Mouse (Mus musculus) adrenal gland, postnatal 4 days (tissue): Measurements from ENCODE around the gene Gpr137c. TPM values are rescaled to one million over a fixed set of nuclear protein-coding genes. Genes with fewer than 3 reads are reported as not detected.

Experiments
- DNase-seq, 2 experiments: peaks; one replicate each; pipeline ENCODE4 v3.0.0; 2021 to 2022; ENCODE audit warnings: low spot score in 2 of 2, mixed read lengths in 2 of 2
- long read RNA-seq, 2 experiments: library from polyadenylated mRNA; stranded (forward); transcript quantifications; one replicate each; pipeline ENCODE4 v2.0.0; 2021
- total RNA-seq, 2 experiments: library from RNA; stranded (reverse); gene quantifications; 2 replicates each; pipeline ENCODE4 v1.2.3; 2021

The Gpr137c gene
- 1 to 10 TPM; 2.9 to 3.2 TPM for total RNA-seq
- long read RNA-seq, experiment 1, partial matches to known transcripts = 0 of 1 reads
- long read RNA-seq, experiment 1, other reads (novel, unspliced or antisense) = 0 of 1 reads
- long read RNA-seq, experiment 2, full-length matches to known transcripts = 1 of 1 reads
- long read RNA-seq, experiment 2, partial matches to known transcripts = 0 of 1 reads
- long read RNA-seq, experiment 2, other reads (novel, unspliced or antisense) = 0 of 1 reads

GRCm38 (mm10) chr14:45219281-45220089 is at the start of gene Gpr137c:
Gpr137c (plus strand) TSS chr14:45219717.
- peak; percentile 83 to 96 for DNase-seq

DNA sequence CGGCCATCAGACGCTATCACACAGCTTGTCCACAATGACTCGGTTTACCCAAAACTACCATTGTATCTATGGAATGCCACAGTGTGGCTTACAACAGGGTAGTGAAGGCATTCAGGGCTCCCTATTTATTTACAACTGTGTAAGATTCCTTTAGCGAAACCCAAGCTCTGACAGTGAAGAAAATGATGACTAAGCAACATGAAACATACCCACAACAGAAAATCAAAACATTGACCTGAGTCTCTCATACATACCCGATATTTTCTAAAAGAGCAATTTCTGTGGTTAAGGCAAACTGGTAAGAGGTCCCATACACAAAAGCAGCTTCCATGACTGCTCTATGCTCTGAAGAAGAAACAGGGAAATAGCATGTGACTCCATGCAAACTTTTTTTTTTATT is 47.3 kb upstream of the Gpr137c start:
- no peak for DNase-seq

- no peak for DNase-seq
Measured at GRCm38 (mm10) chr14:45175012-45175740, 44.3 kb upstream of the Gpr137c start.

GRCm38 (mm10) chr14:45179186-45179585 is 40.3 kb upstream of the Gpr137c start:
- DNase-seq = no peak

DNA sequence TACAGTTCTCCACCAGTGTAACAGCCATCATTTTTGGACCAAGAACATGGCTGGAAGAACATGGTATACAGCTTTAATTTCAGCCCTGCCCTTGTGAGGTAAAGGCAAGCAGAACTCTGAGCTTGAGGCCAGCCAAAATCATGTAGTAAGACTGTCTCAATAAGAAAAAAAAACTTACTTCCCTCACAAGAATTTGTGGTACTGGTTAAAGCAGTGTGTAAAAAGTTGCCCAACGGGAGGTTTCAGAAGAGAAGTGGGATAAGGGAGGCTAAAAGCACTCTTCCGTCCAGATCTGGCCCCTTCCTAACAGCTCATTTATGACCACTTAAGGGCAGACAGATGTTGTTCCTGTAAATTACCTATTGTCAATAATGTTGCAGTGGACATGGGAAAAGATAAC is 39.9 kb upstream of the Gpr137c start:
- no peak for DNase-seq

GRCm38 (mm10) chr14:45181611-45182010 is 37.9 kb upstream of the Gpr137c start:
- no peak for DNase-seq

DNA sequence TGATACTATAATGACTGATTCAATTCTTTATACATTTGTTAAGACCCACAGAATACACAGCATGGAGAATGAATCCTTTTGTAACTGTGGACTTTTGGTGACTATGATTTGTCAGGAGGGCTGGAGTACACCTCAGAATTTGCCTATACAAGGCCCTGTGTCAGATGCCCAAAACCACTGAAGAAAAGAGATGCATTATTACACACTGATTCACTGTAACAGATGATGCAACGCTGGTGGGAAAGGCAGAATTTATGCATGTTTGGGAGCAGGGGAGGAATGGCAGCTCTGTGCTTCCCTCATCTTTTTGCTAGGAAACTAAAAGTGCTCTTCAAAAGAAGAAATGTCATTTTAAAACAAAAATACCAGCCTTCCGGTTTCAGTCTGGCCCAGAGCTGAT is 28.5 kb upstream of the Gpr137c start:
- DNase-seq = no peak

DNA sequence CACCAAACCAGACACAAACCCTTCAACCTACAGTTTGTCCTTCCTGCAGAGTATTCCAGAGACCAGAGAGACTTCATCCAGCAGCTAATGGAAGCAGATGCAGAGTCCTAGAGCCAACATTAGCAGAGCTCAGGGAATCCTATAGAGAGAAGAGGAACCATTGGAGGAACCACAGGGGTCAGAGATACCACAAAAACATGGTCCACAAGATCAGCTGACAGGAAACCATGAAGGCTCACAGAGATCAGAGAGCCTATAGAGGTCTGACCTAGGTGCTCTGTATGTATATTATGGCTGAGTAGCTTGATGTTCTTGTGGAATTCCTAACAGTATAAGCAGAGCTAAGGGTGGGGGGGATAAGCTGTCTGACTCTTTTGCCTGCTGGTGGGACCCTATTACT is 18.9 kb upstream of the Gpr137c start:
- no peak for DNase-seq

DNA sequence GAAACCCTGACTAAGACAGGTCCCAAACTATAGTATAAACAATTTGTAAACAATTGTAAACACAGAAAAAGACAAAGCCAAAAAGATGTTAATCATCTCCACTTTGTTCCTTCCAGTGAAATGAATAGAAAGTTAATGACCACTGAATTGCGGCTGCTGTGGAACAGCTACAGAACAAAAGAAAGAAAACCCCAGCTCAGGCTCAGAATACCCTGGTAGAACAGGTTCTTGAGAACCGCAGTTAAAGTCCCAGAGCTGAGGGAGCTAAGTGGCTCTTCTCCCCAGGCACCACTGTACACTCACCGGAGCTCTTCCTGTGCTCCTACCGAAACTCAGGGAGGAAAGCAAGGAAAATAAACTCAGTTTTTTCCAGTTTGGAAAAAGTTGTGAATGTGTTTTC is 8.8 kb upstream of the Gpr137c start:
- no peak for DNase-seq

DNA sequence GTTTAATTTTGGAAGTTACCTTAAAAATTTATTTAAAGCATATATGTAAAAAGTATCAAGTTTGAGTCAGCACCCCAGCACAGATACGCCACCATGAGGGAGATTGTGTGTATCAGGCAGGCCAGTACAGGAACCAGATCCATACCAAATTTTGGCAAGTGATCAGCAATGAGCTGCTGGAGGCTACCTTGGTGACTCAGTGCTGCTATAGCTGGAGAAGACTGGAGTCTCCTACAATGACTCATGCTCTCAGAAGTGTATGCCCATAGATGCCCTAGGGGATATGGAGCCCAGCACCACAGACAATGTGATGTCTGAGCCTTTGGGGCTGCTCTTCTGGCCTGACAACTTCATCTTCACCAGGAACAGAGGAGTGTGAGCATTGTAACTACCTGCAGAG is 8.1 kb upstream of the Gpr137c start:
- no peak for DNase-seq

GRCm38 (mm10) chr14:45216711-45217340 is 2.7 kb upstream of the Gpr137c start:
- no peak for DNase-seq

DNA sequence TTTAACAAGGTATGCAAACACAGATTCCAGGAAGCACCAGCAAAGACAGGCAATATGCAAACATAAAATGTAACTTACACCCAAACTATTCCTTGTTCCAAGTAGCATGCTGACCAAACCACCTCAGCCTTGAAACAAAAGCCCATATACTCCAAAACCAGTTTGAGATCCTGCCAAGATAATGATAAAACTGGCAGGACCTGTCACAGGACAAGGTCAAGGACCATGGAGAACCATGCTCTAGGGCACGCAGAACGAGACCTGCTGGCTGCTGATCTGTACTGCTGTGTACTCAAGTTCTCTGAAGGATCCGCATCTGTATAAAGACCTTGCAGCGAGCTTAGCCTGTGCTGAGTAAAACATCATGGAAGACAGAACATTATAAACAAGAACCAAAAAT is 1.8 kb upstream of the Gpr137c start:
- no peak for DNase-seq

DNA sequence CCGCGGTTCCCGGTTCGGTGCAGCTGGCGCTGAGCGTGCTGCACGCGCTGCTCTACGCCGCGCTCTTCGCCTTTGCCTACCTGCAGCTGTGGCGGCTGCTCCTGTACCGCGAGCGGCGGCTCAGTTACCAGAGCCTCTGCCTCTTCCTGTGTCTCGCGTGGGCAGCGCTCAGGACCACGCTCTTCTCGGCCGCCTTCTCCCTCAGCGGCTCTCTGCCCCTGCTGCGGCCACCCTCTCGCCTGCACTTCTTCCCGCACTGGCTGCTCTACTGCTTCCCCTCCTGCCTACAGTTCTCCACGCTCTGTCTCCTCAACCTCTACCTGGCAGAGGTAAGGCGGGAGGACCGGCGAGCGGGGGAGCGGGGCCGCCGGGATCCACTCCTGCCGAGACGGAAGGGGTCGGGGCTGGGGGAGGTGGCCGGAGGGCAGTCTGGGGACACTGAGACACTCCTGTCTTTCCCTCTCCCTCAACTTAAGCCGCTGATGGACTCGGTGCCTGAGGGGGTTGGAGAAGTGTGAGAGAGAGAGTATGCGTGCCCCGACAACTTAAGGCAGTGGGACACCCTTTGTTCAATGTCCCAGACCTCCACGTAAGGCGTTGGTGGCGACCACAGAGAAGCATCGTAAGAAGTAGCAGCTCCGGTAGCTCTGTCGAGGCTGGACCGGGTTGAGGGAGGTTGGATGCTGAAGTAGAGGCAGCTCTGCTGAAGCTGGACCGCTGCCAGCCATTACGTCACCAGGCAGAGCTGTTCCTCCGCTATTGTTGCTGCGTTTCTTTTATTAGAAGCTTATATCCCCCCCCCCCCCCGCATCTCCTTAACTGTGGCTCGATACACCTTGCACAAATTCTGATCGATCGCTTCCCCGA is 806 bp downstream of the Gpr137c start, which contains the start of gene Txndc16:
Gene Txndc16 (minus strand): TSS at position 239 of the 867 bp plus-strand sequence.
- DNase-seq = peak; percentile 26 to 36

- DNase-seq = no peak
Measured at GRCm38 (mm10) chr14:45220957-45221630, 1.6 kb downstream of the Gpr137c start.

DNA sequence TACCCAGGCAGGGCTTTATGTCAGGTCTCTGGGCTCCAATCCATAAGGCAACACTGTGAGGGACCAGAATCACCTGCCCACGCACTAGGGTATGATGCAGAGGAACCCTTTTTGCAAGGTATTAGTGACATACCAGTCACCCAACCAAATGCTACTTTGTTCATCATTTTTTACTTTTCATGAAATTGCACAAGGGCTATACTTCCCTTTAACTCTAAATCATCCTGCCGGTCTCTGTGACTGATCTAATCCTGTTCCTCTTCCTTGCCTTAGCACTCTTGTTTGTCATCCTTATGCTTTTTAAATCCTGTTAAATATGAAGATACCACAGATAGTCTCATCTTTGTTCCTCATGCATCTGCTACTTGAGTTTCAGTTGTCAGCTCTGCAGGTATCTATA is 19.5 kb downstream of the Gpr137c start:
- DNase-seq = no peak

- DNase-seq = no peak
Measured at GRCm38 (mm10) chr14:45241613-45242012, 22.1 kb downstream of the Gpr137c start.

DNA sequence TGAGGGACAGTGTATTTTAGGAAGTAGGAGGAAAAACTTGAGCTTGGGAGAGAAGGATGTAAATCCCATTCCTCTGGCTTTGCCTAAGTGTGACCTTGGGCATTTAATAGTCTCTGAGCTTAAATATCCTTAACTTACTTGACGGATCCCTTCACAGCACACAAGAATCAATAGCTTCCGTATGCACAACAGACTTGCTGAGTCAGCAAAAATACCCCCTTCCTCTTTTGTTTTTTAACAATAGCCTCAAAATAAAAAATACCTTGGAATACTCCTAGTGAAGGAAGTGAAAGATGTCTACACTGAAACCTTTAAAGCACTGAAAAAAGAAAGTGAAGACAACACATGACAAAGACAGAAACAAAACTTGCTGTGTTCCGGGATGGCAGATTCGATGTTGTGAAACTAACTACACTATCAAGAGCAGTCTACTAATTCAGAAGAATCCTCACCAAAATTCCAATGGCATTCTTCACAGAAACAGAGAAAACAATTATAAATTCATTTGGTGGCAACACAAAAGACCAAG is 32.1 kb downstream of the Gpr137c start:
- DNase-seq = no peak

DNA sequence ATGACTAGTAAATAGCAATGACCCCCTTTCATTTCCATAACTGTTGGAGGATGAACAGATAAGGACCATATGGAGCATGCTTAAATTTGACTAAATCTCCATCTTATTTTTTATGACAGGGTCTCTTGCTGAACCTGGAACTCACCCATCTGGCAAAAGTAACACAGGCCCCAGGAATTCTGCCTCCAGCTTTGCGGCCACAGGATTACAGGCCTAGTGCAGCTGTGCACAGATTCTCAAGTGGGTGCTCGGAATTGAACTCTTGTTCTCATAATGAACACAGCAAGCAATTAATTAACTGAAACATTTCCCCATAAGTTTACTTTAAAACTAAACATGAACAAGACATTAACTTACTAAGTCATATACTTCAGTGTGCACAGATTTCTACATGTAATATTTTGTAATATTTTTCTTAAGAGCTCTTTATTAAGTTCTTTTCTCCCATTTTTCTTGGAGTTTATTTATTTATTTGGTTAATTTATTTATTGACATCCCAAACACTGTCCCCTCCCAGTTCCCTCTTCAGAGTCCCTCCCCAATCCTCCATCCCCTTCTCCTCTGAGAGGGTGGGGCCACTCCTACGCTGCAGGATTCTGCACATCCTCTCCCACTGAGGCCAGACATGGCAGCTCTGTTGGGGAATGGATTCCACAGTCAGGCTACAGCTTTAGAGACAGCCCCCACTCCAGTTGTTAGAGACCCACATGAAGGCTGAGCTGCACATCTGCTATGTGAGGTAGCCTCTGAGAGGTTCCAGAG is 44.5 kb downstream of the Gpr137c start:
- DNase-seq = no peak

GRCm38 (mm10) chr14:45275816-45276215 is 56.3 kb downstream of the Gpr137c start:
- no peak for DNase-seq
